Mouse (Mus musculus) stomach, embryonic 16.5 days (tissue): ENCODE results near the gene Otulin. TPM values are rescaled to one million over a fixed set of nuclear protein-coding genes. Genes with fewer than 3 reads are reported as not detected.

Experiments
- ATAC-seq: fragments of 200-750 bp; cut with Nextera tagmentation; 2 replicates; pipeline ENCODE4 v1.8.0; 2017; ENCODE audit warnings: moderate number of reproducible peaks, moderate TSS enrichment; ENCODE audit not compliant: insufficient read depth, low FRiP score
- H3K27ac ChIP-seq: fragments of 300-500 bp; sonication (generic); 2 replicates; pipeline ENCODE4 v1.5.1; 2014; ENCODE audit warnings: low read length
- H3K27me3 ChIP-seq: fragments of 300-500 bp; sonication (generic); 2 replicates; pipeline ENCODE4 v1.6.1; 2014; ENCODE audit warnings: low read length, control low read depth, mixed read lengths; ENCODE audit not compliant: control insufficient read depth, insufficient read depth
- H3K36me3 ChIP-seq: fragments of 300-500 bp; sonication (generic); 2 replicates; pipeline ENCODE4 v1.6.1; 2014; ENCODE audit warnings: low read length; ENCODE audit not compliant: control insufficient read depth, insufficient read depth
- H3K4me1 ChIP-seq: fragments of 300-500 bp; sonication (generic); 2 replicates; pipeline ENCODE4 v1.6.1; 2014; ENCODE audit warnings: low read length, control low read depth, mixed read lengths; ENCODE audit not compliant: control insufficient read depth, insufficient read depth
- H3K4me2 ChIP-seq: fragments of 300-500 bp; sonication (generic); 2 replicates; pipeline ENCODE4 v1.6.1; 2014; ENCODE audit warnings: low read depth, low read length, mixed read lengths
- H3K4me3 ChIP-seq: fragments of 300-500 bp; sonication (generic); replicated peaks from 2 replicates; pipeline ENCODE4 v1.5.1; 2014; ENCODE audit warnings: mild to moderate bottlenecking, low read length
- H3K9ac ChIP-seq: fragments of 300-500 bp; sonication (generic); 2 replicates; pipeline ENCODE4 v1.6.1; 2014; ENCODE audit warnings: low read length
- H3K9me3 ChIP-seq: fragments of 300-500 bp; sonication (generic); replicated peaks from 2 replicates; pipeline ENCODE4 v1.6.1; 2016; ENCODE audit warnings: low read length, control low read depth; ENCODE audit not compliant: control insufficient read depth
- WGBS: fragments of 180-500 bp; shearing (Covaris S2); extraction: QIAGEN DNeasy Blood & Tissue Kit; methylation state at CpG from one replicate; pipeline ENCODE4 v1.1.7; 2014; 5-methylcytosine and 5-hydroxymethylcytosine counted together
- polyA plus RNA-seq: library from polyadenylated mRNA; unstranded; fragments of >200 nt; fragmentation: Nextera tagmentation; extraction: Ambion mirVana; gene quantifications from 2 replicates; pipeline ENCODE4 v1.2.1, GENCODE M21; 2015

Otulin gene
- polyA plus RNA-seq, 1 experiment from 2014 or later: 11.0 TPM

GRCm38 (mm10) chr15:27670708-27671107 is 40.2 kb upstream of the Otulin start:
- Histone ChIP-seq H3K4me1 (0 out of 2 replicates have a peak, but pooled peaks cover 4% of the 10 kb centered on the region), H3K4me2 (no peak overlapping the region), H3K9ac (no peak overlapping the region), H3K27ac (no peak overlapping the region), H3K4me3 (no peak overlapping the region), H3K27me3 (no peaks in the 10 kb centered on the region), H3K36me3 (no peaks in the 10 kb centered on the region), H3K9me3 (no peaks in the 10 kb centered on the region)
- WGBS: 84% methylated on average over 8 of the region's 8 CpGs
- no peak for ATAC-seq

GRCm38 (mm10) chr15:27669931-27670411 is 39.5 kb upstream of the Otulin start:
- H3K27ac ChIP-seq: no peak overlapping the region
- H3K4me1 ChIP-seq: 0 out of 2 replicates have a peak, but pooled peaks cover 10% of the 10 kb centered on the region
- 87% methylated on average over 12 of the region's 12 CpGs for WGBS
- ATAC-seq: no peak
- no peaks in the 10 kb centered on the region for H3K27me3 ChIP-seq
- no peak overlapping the region for H3K4me2 ChIP-seq
- H3K9me3 ChIP-seq: no peaks in the 10 kb centered on the region
- no peak overlapping the region for H3K4me3 ChIP-seq
- no peak overlapping the region for H3K9ac ChIP-seq
- H3K36me3 ChIP-seq: no peaks in the 10 kb centered on the region

- no peak overlapping the region for H3K27ac ChIP-seq
- no peaks in the 10 kb centered on the region for H3K9me3 ChIP-seq
- H3K4me1 ChIP-seq: 0 out of 2 replicates have a peak, but pooled peaks cover 7% of the 10 kb centered on the region
- 75% methylated on average over 4 of the region's 4 CpGs for WGBS
- H3K4me2 ChIP-seq: no peak overlapping the region
- ATAC-seq: no peak
- H3K36me3 ChIP-seq: no peaks in the 10 kb centered on the region
- no peak overlapping the region for H3K9ac ChIP-seq
- no peaks in the 10 kb centered on the region for H3K27me3 ChIP-seq
- H3K4me3 ChIP-seq: no peak overlapping the region
Observed at GRCm38 (mm10) chr15:27669276-27669675, 38.8 kb upstream of the Otulin start.

GRCm38 (mm10) chr15:27668557-27668956 is 38.1 kb upstream of the Otulin start:
- WGBS: 85% methylated on average over 7 of the region's 7 CpGs
- Histone ChIP-seq H3K9ac (no peak overlapping the region), H3K27me3 (no peaks in the 10 kb centered on the region), H3K9me3 (no peaks in the 10 kb centered on the region), H3K4me3 (no peak overlapping the region), H3K27ac (no peak overlapping the region), H3K36me3 (no peaks in the 10 kb centered on the region), H3K4me1 (0 out of 2 replicates have a peak, but pooled peaks cover 5% of the 10 kb centered on the region), H3K4me2 (no peak overlapping the region)
- no peak for ATAC-seq

GRCm38 (mm10) chr15:27668001-27668461 is 37.5 kb upstream of the Otulin start:
- Histone ChIP-seq H3K9ac (no peak overlapping the region), H3K4me3 (no peak overlapping the region), H3K9me3 (no peaks in the 10 kb centered on the region), H3K27ac (no peak overlapping the region), H3K27me3 (no peaks in the 10 kb centered on the region), H3K4me1 (0 out of 2 replicates have a peak, but pooled peaks cover 5% of the 10 kb centered on the region), H3K4me2 (no peak overlapping the region), H3K36me3 (no peaks in the 10 kb centered on the region)
- no peak for ATAC-seq
- WGBS: 67% methylated on average over 9 of the region's 9 CpGs

- no peak overlapping the region for H3K27ac ChIP-seq
- H3K9me3 ChIP-seq: no peaks in the 10 kb centered on the region
- H3K9ac ChIP-seq: no peak overlapping the region
- no peak overlapping the region for H3K4me2 ChIP-seq
- 65% methylated on average over 9 of the region's 9 CpGs for WGBS
- H3K4me1 ChIP-seq: 0 out of 2 replicates have a peak, but pooled peaks cover 5% of the 10 kb centered on the region
- H3K4me3 ChIP-seq: no peak overlapping the region
- no peaks in the 10 kb centered on the region for H3K27me3 ChIP-seq
- no peak for ATAC-seq
- no peaks in the 10 kb centered on the region for H3K36me3 ChIP-seq
Observed at GRCm38 (mm10) chr15:27666911-27667539, 36.5 kb upstream of the Otulin start.

GRCm38 (mm10) chr15:27665392-27665911 is 35.0 kb upstream of the Otulin start:
- 0 out of 2 replicates have a peak, but pooled peaks cover 5% of the 10 kb centered on the region for H3K4me1 ChIP-seq
- peak overlapping the region; percentile 29 for H3K4me2 ChIP-seq
- no peaks in the 10 kb centered on the region for H3K36me3 ChIP-seq
- ATAC-seq: no peak
- no peaks in the 10 kb centered on the region for H3K27me3 ChIP-seq
- H3K9ac ChIP-seq: no peak overlapping the region
- H3K9me3 ChIP-seq: no peaks in the 10 kb centered on the region
- H3K4me3 ChIP-seq: no peak overlapping the region
- 41% methylated on average over 21 of the region's 21 CpGs for WGBS
- H3K27ac ChIP-seq: no peak overlapping the region

- Histone ChIP-seq H3K4me1 (0 out of 2 replicates have a peak, but pooled peaks cover 5% of the 10 kb centered on the region), H3K36me3 (no peaks in the 10 kb centered on the region), H3K27me3 (no peaks in the 10 kb centered on the region), H3K4me3 (no peak overlapping the region), H3K9me3 (no peaks in the 10 kb centered on the region), H3K27ac (no peak overlapping the region), H3K4me2 (no peak overlapping the region), H3K9ac (no peak overlapping the region)
- 83% methylated on average over 9 of the region's 9 CpGs for WGBS
- ATAC-seq: no peak
Observed at GRCm38 (mm10) chr15:27664126-27664525, 33.6 kb upstream of the Otulin start.

GRCm38 (mm10) chr15:27662699-27663098 is 32.2 kb upstream of the Otulin start:
- Histone ChIP-seq H3K9ac (no peak overlapping the region), H3K4me2 (no peak overlapping the region), H3K4me1 (0 out of 2 replicates have a peak, but pooled peaks cover 5% of the 10 kb centered on the region), H3K36me3 (no peaks in the 10 kb centered on the region; the same call in 1 of the 2 replicates), H3K27me3 (no peaks in the 10 kb centered on the region), H3K27ac (no peak overlapping the region), H3K4me3 (no peak overlapping the region), H3K9me3 (no peaks in the 10 kb centered on the region)
- ATAC-seq: no peak
- 51% methylated on average over 1 of the region's 1 CpGs for WGBS
